Mouse (Mus musculus) forebrain, postnatal 0 days (tissue): ENCODE results near the gene Ccdc73. TPM values are rescaled to one million over a fixed set of nuclear protein-coding genes. Genes with fewer than 3 reads are reported as not detected.
"Not testable (repeated sequence)": the region's sequence is repeated elsewhere in the genome, so short reads cannot be mapped to it uniquely, and the experiment has no call there.

ENCODE experiments used
- ATAC-seq: fragments of 200-750 bp; cut with Nextera tagmentation; 2 replicates; pipeline ENCODE4 v1.8.0; 2017; ENCODE audit warnings: mild to moderate bottlenecking, moderate library complexity
- DNase-seq: peaks from one replicate; pipeline ENCODE4 v3.0.0-alpha.2; 2015
- H3K27ac ChIP-seq: fragments of 300-500 bp; sonication (generic); 2 replicates; pipeline ENCODE4 v1.5.1; 2014; ENCODE audit warnings: low read depth, mild to moderate bottlenecking, antibody characterized with exemption, low read length, moderate library complexity, mixed read lengths
- H3K27me3 ChIP-seq: fragments of 300-500 bp; sonication (generic); 2 replicates; pipeline ENCODE4 v1.6.1; 2014; ENCODE audit warnings: mild to moderate bottlenecking, low read length, mixed read lengths; ENCODE audit not compliant: insufficient read depth
- H3K36me3 ChIP-seq: fragments of 300-500 bp; sonication (generic); 2 replicates; pipeline ENCODE4 v1.6.1; 2014; ENCODE audit warnings: mild to moderate bottlenecking, moderate library complexity; ENCODE audit not compliant: insufficient read depth
- H3K4me1 ChIP-seq: fragments of 300-500 bp; sonication (generic); 2 replicates; pipeline ENCODE4 v1.6.1; 2014; ENCODE audit warnings: antibody characterized with exemption; ENCODE audit not compliant: insufficient read depth
- H3K4me2 ChIP-seq: fragments of 300-500 bp; sonication (generic); 2 replicates; pipeline ENCODE4 v1.6.1; 2014; ENCODE audit warnings: low read depth, mild to moderate bottlenecking, moderate library complexity
- H3K4me3 ChIP-seq: fragments of 300-500 bp; sonication (generic); 2 replicates; pipeline ENCODE4 v1.5.1; 2014; ENCODE audit warnings: low read depth, low read length, mixed read lengths
- H3K9ac ChIP-seq: fragments of 300-500 bp; sonication (generic); 2 replicates; pipeline ENCODE4 v1.6.1; 2014; ENCODE audit warnings: mild to moderate bottlenecking
- H3K9me3 ChIP-seq: fragments of 300-500 bp; sonication (generic); 2 replicates; pipeline ENCODE4 v1.6.1; 2016; ENCODE audit warnings: low read length
- CTCF ChIP-seq: sonication (generic); IDR thresholded peaks from 2 replicates; pipeline ENCODE4 v1.5.1; 2016; ENCODE audit warnings: antibody characterized with exemption, control low read depth, low read depth
- WGBS: fragments of 180-500 bp; shearing (Covaris S2); extraction: QIAGEN DNeasy Blood & Tissue Kit; methylation state at CpG from one replicate; pipeline ENCODE4 v1.1.7; 2014; 5-methylcytosine and 5-hydroxymethylcytosine counted together
- polyA plus RNA-seq: library from polyadenylated mRNA; unstranded; fragments of >200 nt; fragmentation: Nextera tagmentation; extraction: Ambion mirVana; gene quantifications from 2 replicates; pipeline ENCODE4 v1.2.1, GENCODE M21; 2015
- total RNA-seq: library from RNA; depleted of rRNA; stranded (reverse); fragments of >200 nt; gene quantifications from 2 replicates; pipeline ENCODE4 v1.2.3, GENCODE M21; 2014

Gene Ccdc73
- total and polyA plus RNA-seq, 2 experiments from 2014 or later = 3.9 TPM; not detected in 1

- Histone ChIP-seq H3K4me3 (no peak overlapping the region), H3K9me3 (no peaks in the 10 kb centered on the region), H3K4me2 (no peak overlapping the region), H3K9ac (no peak overlapping the region), H3K36me3 (no peaks in the 10 kb centered on the region), H3K27me3 (no peaks in the 10 kb centered on the region), H3K4me1 (no peaks in the 10 kb centered on the region), H3K27ac (no peak overlapping the region)
- no peak for TF ChIP-seq CTCF
- WGBS = 88% methylated on average over 4 of the region's 4 CpGs
- ATAC-seq (no peak), DNase-seq (no peak)
Observed at GRCm38 (mm10) chr2:105023815-105024214, 156.2 kb downstream of the Ccdc73 start.

GRCm38 (mm10) chr2:105025610-105026009, 158.0 kb downstream of the Ccdc73 start:
- not testable (repeated sequence) for ATAC-seq, H3K36me3 ChIP-seq, H3K9me3 ChIP-seq, H3K27me3 ChIP-seq, DNase-seq, H3K4me2 ChIP-seq, H3K9ac ChIP-seq, H3K4me3 ChIP-seq, H3K27ac ChIP-seq, H3K4me1 ChIP-seq
- 86% methylated on average over 11 of the region's 12 CpGs for WGBS

GRCm38 (mm10) chr2:105026950-105027695, 159.5 kb downstream of the Ccdc73 start:
- H3K27me3 ChIP-seq = no peaks in the 10 kb centered on the region
- H3K27ac ChIP-seq = no peak overlapping the region
- no peaks in the 10 kb centered on the region for H3K4me1 ChIP-seq
- H3K36me3 ChIP-seq = no peaks in the 10 kb centered on the region
- no peaks in the 10 kb centered on the region for H3K9me3 ChIP-seq
- ATAC-seq (no peak), DNase-seq (no peak)
- H3K4me2 ChIP-seq = no peak overlapping the region
- no peak overlapping the region for H3K4me3 ChIP-seq
- no peak for TF ChIP-seq CTCF
- WGBS = 87% methylated on average over 22 of the region's 22 CpGs
- no peak overlapping the region for H3K9ac ChIP-seq

- H3K36me3 ChIP-seq = no peaks in the 10 kb centered on the region
- no peak overlapping the region for H3K4me2 ChIP-seq
- H3K27ac ChIP-seq = no peak overlapping the region
- no peaks in the 10 kb centered on the region for H3K4me1 ChIP-seq
- WGBS = 71% methylated on average over 5 of the region's 5 CpGs
- H3K9ac ChIP-seq = no peak overlapping the region
- H3K4me3 ChIP-seq = no peak overlapping the region
- TF ChIP-seq CTCF = no peak
- DNase-seq = no peak
- no peaks in the 10 kb centered on the region for H3K27me3 ChIP-seq
- ATAC-seq = no peak
- no peaks in the 10 kb centered on the region for H3K9me3 ChIP-seq
Observed at GRCm38 (mm10) chr2:105028806-105029205, 161.2 kb downstream of the Ccdc73 start.

GRCm38 (mm10) chr2:105030505-105030904, 162.9 kb downstream of the Ccdc73 start:
- no peak for DNase-seq
- no peak overlapping the region for H3K9ac ChIP-seq
- H3K9me3 ChIP-seq = no peaks in the 10 kb centered on the region
- no peak overlapping the region for H3K4me3 ChIP-seq
- H3K4me2 ChIP-seq = no peak overlapping the region
- TF ChIP-seq CTCF = no peak
- WGBS = 92% methylated on average over 5 of the region's 5 CpGs
- no peaks in the 10 kb centered on the region for H3K27me3 ChIP-seq
- ATAC-seq = no peak
- H3K27ac ChIP-seq = no peak overlapping the region
- H3K36me3 ChIP-seq = no peaks in the 10 kb centered on the region
- no peaks in the 10 kb centered on the region for H3K4me1 ChIP-seq

GRCm38 (mm10) chr2:105034084-105034483, 166.5 kb downstream of the Ccdc73 start:
- 31% methylated on average over 3 of the region's 3 CpGs for WGBS
- no peak for ATAC-seq

GRCm38 (mm10) chr2:105035985-105036384, 168.4 kb downstream of the Ccdc73 start:
- TF ChIP-seq CTCF = no peak
- no peak overlapping the region for H3K4me3 ChIP-seq
- no peak for ATAC-seq
- H3K9ac ChIP-seq = no peak overlapping the region
- no peak overlapping the region for H3K27ac ChIP-seq
- H3K4me1 ChIP-seq = no peaks in the 10 kb centered on the region
- no peak for DNase-seq
- H3K36me3 ChIP-seq = no peaks in the 10 kb centered on the region
- no peak overlapping the region for H3K4me2 ChIP-seq
- no peaks in the 10 kb centered on the region for H3K27me3 ChIP-seq
- H3K9me3 ChIP-seq = no peaks in the 10 kb centered on the region
- WGBS = 34% methylated on average over 11 of the region's 11 CpGs

More at GRCm38 (mm10) chr2:105034084-105034483, 166.5 kb downstream of the Ccdc73 start:
- H3K36me3 ChIP-seq = no peaks in the 10 kb centered on the region
- H3K9ac ChIP-seq = no peak overlapping the region
- H3K4me1 ChIP-seq = no peaks in the 10 kb centered on the region
- TF ChIP-seq CTCF = no peak
- DNase-seq = no peak
- H3K4me2 ChIP-seq = no peak overlapping the region
- no peaks in the 10 kb centered on the region for H3K9me3 ChIP-seq
- H3K27me3 ChIP-seq = no peaks in the 10 kb centered on the region
- H3K4me3 ChIP-seq = no peak overlapping the region
- H3K27ac ChIP-seq = no peak overlapping the region
